Mouse (Mus musculus): ENCODE results near the gene Cpne2.

The Cpne2 gene

DNA sequence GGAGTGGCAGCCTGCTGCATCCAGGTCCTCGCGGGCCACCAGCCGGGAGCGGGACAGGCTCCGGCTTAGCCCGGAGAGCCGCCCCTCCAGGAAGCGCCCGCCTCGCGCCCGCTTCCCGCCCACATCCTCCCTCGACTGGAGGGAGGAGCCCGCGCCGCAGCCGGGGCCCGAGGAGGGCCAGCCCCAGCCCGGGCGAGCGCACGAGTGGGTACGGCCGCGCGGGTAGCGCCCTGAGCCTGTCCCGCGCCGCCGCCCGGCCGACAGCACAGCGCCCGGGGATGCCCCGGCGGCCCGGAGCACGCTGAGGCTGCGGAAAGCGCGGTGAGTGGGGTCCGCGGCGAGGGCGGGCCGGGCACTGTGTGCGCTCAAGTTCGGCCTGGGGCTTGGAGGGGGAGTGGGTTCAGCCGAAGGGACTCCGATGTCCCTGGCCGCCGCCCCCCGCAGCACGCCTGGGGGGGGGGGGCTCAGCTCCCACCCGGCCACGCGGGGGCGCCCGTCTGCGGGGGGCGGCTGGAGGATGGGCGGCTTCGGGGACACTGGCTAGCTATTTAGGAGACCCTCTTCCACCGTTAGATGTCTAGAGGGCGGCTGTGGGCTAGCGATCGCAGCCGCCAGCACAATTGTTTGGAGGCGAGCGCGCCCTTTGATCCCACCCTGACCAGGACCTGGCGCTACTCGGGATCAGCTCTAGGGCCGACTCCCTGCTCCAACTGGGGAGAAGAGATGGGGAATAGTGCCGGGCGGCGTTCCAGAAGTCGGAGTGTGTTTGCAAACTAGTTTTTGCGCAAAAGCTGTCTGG lies at the start of gene Cpne2:
Cpne2 (plus strand) TSS at position 118 of the 799 bp plus-strand sequence.
- DNase-seq (ENCODE audit: low read depth, low spot score), result peak; percentile 68

DNA sequence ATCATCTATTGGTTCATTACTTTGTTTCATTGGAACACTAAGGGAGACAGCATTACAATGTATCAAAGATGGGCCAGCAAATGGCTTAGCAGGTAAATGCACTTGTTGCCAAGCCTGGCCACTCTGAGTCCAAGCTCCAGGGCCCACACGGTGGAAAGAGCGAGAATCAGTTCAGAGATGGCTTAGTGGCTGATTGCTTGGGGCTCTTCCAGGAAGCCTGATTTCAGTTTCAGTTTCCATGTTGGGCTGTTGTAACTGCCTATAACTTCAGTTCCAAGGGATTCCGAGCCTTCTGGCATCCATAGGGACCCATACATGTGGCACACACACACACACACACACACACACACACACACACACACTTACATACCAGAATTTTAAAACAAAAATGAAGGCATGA lies 47.5 kb upstream of the Cpne2 start:
- DNase-seq (ENCODE audit: low read depth, low spot score), result peak; percentile 26

DNA sequence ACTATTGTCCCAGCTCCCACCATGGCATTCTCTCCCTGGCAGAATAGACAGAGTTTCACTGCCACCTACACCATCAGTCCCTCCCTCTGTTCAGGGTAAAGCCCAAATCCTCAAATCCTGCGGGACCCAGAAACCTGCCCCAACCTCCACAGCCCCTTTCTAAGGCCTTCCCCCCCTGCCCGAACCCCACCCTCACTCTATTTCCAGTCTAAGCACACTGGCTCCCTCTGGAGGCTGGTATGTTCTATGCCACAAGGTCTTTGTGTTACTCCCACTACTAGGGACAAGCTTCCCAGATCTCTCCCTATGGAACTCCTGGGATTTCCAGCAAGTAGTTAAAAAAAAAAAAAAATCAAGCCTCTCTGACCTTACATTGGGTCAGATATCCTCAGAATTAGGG lies 46.9 kb upstream of the Cpne2 start:
- peak; percentile 69 for DNase-seq (ENCODE audit: low read depth, low spot score)

DNA sequence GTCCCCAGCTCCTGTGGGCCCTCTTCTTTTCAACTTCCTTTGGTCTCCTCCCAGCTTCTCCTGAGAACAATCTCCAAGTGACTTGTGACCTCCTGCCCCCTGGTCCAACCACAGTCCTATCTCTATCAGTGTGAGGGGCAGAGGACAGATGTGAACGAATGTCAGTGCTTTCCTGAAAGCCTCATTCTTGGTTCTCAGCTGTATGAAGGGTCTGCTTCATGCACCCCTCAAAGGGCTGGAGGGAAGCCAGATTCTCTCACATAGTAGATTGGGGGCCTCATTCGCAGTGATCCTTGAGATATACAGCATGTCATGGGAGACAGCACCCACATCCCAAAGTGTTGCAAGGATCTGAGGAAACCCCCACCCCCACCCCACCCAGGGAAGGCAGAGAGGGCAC lies 44.8 kb upstream of the Cpne2 start:
- no peak for DNase-seq (ENCODE audit: low read depth, low spot score)

DNA sequence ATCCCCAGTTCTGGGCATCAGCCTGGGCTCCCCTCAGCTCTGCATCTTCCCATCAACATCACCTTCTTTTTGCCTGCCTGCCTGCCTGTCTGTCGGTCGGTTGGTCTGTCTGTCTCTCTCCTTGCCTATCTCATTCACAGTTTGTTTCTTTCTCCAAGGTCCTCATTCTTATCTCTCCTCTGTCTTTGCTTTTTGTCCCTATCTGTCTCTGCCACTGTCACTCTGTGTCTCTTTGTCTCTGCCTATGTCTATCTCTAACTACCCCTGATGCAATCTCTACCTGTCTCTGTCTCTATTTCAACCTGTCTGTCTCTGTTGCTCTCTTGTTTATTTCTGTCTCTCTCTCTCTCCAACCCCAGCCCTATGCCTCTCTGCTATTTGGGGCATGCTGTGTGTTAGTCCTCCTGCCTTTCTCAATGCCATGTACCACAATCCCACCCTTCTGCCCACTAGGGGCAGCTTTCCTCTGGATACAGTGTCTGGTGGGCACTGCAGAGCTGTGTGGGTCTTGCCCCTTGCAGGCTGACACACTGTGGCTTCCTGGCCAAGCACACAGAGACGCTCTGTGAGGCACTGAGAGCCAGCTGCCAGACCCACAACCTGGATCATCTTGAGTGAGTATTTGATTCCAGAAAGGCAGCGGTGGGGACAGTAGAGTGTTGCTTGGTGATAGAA lies 42.8 kb upstream of the Cpne2 start:
- DNase-seq (ENCODE audit: low read depth, low spot score), result no peak

DNA sequence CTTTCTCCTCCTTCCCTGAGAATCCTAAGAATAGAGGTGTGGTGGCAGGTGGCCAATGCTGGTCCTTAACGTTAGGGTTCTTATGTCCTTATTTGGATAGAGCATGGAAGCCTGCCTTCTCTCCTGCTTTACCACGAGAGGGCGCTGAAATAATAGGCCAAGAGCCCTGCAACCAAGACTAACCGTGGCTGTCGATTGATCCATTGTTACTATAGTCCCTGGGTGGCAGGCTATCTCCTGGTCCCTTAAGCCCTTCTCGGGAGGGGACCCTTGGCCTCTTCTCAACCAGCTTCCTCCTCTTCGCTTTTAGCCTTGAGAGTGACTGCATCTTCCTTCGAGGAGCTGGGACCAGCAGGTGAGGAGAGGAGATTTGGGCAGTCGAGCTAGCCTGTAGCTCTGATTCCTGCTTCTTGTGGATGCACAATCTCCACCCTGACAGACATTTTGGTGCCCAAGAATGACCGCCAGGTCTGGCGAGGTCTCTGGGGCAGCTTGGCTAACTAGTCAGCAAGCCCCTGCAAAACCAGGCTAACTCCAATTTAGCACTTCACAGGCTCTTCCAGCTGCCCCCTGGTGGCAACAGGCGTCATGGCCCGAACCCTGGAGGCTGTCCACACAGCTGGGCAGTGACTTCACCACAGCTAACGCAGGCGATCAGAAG lies 40.6 kb upstream of the Cpne2 start:
- DNase-seq (ENCODE audit: low read depth, low spot score), result peak; percentile 88

DNA sequence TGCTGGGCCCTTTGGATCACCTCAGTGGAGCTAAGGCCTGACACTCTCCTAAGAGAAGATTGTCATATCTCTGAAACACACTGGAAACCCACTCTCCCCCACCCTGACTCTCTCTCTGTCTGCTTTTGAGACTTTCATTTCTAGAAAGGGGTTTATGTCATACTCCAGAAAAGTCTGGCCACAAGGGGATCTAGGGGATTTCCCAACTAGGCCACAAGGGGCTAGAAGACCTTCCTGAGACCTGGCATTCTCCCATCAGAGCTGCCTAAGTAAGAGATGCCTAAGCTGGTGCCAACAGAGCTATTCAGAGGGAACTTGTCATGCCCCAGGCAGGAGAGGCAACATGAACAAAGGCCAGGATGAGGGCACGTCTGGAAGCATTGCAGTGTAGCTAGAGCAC lies 39.5 kb upstream of the Cpne2 start:
- DNase-seq (ENCODE audit: low read depth, low spot score), result peak; percentile 67

DNA sequence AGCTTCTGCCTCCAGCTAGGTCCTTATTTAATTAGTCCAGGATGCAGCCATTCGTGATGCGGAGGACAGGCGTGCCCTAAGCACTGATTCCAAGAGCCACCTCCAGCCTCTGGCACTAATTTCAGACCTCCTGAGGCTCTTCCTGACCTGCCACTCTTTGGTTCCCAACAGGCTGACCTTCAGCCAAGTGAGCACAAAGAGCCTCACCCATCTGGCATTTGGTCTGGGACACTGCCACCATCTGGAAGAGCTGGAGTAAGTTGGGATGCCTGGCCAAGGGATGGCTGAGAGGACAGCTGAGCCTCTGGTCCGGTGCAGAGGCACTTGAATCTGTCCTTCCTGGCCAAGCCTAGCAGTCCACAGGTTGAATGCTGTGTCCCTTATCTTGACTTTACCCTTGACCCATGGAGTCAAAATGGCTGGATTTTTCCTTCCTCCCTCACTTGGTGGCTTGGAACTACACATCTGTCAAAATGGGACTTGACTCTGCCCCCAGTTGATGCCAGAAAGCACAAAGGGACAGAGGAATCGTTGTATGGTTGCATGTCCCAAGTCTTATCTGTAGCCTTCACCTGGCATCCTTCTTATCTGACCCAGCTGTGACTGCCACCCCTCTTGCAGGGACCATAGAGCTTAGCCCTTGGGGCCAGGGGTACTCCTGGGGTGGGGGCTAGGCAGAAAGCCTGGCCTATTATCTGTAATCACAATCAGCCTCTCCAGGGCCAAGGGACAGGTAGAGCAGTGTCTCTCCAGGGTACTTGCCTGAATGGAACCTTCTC lies 17.2 kb upstream of the Cpne2 start:
- no peak for DNase-seq (ENCODE audit: low read depth, low spot score)

DNA sequence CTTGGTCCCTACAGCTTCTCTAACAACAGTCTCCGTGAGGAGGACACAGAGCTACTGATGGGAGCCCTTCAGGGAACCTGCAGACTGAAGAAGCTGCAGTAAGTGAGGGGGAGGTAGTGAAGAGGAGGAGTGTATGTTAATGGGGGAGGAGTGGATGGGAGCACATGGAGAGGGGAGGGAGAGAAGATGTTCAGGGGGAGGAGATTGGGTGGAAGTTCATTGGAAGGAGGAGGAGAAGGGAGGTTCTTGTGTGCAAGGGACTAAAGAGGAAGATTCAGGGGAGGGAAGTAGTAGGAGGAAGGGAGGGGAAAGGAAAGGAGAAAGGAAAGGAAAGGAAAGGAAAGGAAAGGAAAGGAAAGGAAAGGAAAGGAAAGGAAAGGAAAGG lies 16.6 kb upstream of the Cpne2 start:
- no peak for DNase-seq (ENCODE audit: low read depth, low spot score)

DNA sequence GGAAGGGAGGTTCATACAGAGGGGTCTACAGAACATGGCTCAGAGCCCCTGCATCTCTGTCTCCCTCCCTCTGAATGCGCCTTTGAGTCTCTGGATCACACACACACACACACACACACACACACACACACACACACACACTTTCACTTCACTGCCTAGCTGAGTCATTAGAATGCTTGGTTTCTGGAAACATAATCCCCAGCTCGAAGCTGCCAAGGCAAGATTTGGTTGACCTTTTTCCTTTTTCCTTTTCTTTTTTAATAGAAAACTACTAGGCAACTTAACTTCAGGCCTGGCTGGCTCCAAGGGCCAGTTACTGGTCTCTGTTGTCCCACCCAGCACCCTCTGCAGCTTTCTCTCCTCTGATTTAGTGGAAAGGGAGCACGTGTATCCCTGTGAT lies 16.0 kb upstream of the Cpne2 start:
- DNase-seq (ENCODE audit: low read depth, low spot score), result peak; percentile 63

DNA sequence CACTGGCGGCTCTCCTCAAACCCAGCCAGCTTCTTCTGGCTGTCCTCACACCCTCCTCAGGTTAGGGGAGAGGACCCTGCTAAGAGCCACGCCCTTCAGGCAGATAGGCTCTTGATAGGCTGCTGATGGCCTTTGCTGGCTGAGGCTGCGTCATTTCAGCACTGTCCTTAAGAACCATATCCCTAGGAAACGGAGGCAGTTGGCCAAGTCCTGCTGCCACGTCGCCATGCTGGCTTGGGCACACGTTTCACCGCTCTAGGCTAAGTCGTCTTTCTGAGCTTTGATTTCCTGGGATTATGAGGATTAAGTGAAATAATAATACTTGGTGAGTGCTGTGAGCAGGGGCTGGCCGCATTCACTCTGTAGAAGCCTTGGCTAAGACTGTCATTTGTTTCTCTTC lies 14.5 kb upstream of the Cpne2 start:
- no peak for DNase-seq (ENCODE audit: low read depth, low spot score)

DNA sequence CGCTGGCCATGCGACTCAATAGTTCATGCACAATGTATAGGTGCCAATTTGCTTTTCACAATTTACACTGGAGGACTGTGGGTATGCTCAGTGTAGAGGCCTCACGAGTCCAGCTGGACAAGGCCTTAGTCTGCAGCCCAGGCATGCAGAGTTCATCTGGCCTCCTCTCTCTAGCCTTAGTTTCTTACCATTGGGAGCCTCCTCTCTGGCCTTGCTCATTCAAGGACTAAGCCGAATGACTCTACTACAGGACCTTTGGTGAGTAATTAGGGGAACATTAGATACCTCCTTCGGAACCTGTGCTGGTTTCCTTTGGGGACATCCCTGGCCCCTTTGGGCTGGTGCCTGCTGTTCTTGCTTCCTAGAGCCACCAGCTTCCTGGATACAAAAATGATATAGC lies 13.8 kb upstream of the Cpne2 start:
- no peak for DNase-seq (ENCODE audit: low read depth, low spot score)

DNA sequence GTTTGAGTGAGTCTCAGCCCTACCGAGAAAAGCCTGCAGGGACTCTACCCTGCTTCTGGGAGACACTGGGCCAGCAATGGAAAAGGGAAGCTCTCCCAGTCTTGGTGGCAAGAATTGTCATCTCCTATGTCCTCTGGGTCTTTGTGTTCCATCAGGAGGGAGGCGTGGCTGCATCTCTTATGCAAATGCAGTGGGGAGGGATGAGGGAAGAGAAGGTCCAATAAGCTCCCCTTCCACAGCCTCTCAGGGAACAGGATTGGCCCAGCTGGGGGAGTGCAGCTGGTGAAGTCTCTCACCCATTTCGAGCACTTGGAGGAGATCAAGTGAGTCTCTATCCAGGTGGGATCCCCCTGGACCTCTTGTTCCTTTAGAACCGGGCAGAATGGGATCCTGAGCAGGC lies 11.3 kb upstream of the Cpne2 start:
- DNase-seq (ENCODE audit: low read depth, low spot score), result no peak

DNA sequence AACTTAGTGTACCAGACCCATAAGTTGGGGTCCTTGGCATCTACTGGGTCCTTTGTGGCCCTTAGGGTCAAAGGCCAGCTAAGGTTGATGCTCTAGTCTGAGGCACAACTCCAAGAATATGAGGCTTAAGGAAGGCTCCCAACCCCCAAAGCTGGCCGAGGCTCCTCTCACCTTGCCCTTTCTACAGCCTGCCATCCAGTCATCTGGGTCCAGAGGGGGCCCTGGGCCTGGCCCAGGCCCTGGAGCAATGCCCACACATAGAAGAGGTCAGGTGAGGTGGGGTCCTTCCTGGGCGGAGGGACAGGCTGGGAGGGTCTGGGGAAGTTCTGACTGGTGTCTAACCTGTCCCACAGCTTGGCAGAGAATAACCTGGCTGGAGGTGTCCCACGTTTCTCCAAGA lies 10.3 kb upstream of the Cpne2 start:
- no peak for DNase-seq (ENCODE audit: low read depth, low spot score)

DNA sequence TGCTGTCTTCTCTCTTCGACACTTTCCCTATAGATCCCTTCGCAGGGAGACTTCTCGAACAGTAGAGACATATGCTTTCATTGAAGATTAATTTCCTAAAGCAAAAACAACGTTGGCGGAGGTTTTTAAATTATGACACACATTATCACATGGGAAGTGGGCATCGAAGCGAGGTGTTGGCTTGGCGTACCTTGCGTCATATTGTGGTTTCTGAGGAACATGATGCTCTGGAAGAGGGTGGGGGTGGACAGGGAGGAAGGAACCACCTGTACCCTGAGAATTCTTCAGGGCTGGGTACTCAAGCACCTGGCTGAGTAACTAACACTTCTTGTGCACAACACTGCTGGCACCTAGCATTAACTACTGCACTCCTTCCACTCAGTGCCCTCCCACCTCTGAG lies 8.2 kb upstream of the Cpne2 start:
- DNase-seq (ENCODE audit: low read depth, low spot score), result no peak

DNA sequence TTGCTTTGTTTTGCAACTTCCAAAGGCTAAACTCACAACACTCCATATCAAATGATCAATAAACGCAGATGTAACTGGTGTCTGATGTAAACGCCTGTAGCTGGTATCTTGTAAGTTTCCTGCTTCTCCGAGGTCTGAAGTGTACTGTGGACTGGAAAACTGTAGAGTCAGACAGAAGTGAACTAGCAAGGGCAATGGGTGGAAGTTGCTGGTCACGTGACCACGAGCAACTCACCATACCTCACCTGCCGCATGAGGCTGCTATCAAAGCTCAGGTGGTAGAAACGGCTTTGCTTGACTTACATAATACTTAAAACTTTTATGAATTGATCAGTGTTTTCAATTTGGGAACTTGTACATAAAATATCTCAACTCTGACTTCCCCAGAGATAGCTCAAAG lies 5.6 kb upstream of the Cpne2 start:
- DNase-seq (ENCODE audit: low read depth, low spot score), result no peak

DNA sequence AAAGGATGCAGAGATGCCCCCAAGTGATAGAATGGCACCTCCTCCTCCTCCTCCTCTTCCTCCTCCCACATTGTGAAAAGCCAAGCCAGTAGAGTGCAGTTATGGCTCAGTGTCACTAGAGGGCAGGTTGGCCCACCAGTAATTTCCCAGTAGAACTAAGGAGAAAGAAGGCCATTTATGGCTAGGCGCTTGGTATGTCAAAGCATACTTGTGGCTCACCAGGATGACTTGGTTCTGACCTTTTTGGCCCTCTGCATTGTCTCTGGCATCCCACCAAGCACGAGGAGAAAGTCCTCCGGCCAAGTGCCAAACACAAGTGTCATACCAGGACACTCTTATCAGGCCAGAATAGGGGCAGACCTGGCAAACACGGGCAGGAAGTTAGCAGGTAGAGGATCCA lies 4.5 kb upstream of the Cpne2 start:
- DNase-seq (ENCODE audit: low read depth, low spot score), result peak; percentile 89

DNA sequence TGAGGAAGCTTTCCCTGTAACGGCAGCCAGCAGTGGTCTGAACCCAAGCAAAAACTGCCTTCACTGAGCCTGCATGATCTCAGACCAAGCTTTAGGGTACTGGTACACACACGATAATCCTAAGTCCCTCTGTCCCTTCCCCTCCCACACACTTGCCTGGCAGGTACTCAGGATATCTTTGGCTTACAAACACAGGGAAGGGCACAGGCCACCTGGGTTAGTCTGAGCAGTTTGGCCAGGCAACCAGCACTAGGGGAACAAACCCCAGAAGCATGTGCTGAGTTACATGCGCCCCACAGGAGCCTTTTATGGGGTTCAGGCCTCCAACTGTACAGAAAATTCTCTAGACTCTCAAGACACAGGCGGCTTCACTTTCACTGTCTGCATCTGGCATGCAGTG lies 2.9 kb upstream of the Cpne2 start:
- DNase-seq (ENCODE audit: low read depth, low spot score), result no peak

DNA sequence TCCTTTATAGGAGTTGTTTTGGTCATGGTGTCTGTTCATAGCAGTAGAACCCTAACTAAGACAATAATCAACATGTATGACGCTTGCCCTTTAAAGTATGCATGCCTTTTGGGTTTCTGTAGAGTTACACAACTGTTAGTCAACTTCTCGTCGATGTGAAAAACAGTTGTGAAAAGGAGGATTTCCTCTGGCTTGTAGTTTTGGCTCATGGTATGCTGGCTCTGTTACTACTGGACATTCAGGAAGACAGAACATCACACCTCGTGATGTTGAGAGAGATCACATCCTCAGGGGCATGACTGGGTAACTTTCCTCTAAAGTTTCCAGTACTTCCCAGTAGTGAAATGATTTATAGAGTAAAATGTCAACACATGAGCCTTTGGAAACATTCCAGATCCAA lies 2.1 kb upstream of the Cpne2 start:
- peak; percentile 31 for DNase-seq (ENCODE audit: low read depth, low spot score)

DNA sequence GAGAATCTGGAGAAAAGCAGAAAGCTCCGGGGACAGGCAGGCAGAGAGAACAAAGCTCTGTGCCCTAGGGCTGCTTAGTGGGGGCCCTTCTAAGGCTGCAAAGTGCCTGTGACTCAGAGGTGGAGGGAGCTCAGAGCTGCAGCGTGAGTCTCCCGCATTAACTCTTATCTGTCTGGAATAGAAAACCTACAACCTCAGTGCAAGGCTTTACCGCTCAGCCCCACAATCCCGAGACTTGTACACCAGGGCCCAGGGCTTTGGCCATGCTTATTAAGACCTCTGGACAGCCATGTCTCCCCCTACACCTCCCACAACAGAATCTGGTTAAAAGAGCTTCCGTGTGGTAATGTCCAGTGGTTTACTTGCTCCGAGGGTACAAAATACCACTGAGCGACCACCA lies 790 bp upstream of the Cpne2 start:
- peak; percentile 83 for DNase-seq (ENCODE audit: low read depth, low spot score)

DNA sequence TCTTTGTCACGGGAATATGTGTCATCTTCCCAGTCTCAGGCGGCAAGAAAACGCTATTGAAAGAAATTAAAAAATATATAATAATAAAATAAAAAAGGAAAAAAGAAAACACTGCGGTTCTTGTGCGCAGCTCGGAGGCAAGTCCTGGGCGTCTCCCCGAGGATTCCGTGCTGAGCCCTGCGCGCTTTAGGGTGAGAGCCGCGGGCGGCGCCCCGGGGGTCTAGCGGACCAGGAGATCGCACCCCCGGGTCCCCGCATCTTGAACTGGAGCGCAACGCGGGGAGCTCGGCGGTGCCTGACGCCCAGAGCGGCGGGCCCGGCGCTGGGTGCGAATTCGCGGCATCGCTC lies 291 bp upstream of the Cpne2 start:
- no peak for DNase-seq (ENCODE audit: low read depth, low spot score)

DNA sequence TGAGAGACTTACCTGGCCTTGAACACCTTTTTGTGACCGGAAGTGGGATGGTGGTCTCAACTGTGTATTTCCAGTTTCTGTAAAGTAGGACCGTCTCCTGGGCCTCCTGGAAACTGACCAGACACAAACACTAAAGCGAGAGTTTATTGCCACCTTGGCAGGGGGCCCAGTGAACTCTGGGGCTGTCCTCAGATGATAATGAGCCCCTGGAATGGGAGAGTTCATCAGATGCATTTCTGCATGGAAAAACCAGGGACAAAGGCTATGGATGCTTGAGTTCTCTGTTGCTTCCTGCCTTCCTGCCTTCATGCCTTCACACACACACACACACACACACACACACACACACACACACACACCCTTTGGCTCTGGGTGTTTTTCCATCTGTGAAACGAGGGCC lies 1.8 kb downstream of the Cpne2 start:
- DNase-seq (ENCODE audit: low read depth, low spot score), result no peak

Data from 3T3-L1 (cell line).